Mouse (Mus musculus): ENCODE measurements around the gene Ugt1a2.

Ugt1a2 gene

DNA sequence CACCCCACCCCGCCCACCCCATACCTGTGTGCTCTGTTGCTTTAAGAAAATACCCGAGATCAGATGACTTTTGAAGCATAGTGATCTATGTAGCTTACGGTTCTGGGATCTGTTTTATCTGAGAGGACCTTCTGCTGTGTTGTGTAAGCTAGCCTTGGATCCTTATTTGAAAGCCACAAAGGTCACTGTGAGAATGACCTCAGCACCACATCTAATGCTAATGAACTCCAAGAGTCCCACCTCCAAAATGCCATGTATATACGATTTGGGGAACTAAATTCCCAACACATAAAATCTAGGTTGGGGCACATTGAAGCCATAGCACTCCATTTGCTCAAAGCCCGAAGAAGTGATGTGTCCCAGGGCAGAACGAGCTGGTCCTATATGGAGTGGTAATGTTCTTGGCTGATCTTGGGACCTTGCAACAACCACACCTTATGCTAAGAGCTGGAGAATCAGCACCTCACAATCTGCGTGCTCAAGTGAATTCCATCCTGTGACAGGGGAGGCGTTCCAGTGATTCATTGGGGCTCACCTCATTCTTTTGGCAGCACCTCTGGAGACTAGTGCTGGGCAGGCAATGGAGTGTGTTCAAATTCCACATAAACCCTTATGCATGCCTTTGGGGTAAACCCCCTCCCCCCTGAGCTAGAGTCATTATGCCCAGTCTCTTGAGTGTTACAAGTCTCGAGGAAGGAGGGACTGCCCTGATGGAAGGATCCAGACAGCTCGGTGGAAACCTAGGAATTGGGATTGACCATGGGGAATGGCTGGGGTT, 56.7 kb downstream of the Ugt1a2 start:
- no peak for DNase-seq (ENCODE audit: low spot score in 2 of 2)

DNA sequence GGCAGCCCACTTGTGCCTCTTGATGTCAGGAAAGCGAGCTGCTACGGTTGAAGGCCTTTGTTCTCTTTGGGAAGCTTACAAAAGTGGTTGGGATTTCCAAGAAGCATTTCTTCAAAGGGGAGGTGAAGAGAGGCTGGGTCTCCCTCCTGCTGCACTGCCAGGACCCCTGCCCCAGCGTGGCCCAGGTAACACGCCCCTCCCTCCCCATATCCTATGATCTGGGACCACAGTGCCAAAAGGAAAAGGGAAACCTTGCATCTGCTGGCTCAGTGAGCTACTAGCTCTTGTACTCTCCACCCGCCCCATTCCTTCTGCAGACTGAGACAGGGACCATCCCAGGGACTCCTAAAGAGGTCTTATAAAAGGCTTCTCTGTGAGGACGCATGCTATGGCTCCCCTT, 57.3 kb downstream of the Ugt1a2 start:
- no peak for DNase-seq (ENCODE audit: low spot score in 2 of 2)

DNA sequence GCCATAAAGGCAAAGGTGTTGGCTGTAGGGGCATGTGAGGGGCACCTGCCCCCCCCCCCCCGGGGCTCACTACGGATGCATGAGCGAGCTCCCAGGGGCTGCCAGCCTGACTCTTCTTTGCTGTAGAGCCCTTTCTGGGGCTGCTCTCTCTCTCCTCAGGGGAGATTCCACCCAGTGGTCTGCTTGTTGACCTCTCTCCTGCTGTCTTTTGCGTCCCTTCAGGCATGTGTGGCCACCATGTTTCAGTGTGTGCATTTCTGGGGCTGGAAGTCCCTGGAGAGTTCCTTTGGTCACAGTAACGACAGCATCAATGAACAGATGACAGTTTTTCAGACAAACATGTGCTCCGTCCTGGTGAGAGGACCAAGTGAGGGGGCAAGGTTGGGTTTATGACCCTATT, 58.0 kb downstream of the Ugt1a2 start:
- DNase-seq (ENCODE audit: low spot score in 2 of 2), result no peak

DNA sequence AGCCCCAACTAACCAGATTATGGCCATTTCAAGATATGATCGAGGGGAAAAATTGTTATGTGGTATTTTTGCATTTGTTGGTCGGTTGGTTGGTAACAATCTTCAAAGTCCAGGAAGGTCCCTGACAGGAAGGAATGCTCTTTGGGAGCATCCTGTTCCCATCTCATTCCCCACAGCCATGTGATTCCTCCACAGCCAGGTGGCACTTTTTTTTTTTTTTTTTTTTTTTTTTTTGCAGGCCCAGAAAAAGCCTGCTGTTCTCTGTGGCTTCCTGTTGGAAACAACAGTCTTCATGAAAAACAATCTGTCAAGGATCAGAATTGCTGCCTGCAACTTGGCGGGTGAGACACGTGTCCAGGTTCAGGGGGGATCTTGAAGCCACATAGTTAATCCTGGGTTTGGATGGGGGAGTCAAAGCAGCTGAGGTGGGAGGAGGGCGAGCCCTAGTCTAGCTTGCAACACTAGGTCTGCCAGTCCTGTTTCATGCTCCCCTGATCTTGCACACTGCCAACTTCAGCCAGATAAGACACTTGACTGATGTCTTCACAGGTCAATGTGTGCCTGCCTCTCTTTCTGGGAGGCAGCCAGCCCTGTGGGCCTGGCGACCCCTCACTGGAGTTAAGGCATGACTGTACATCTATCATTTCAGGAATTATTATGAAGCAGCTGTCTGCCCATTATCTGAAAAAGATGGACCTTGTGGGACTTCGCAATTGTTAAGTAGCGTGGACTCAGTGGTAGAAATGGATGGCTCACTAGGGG, 58.7 kb downstream of the Ugt1a2 start:
- DNase-seq (ENCODE audit: low spot score in 2 of 2), result no peak

DNA sequence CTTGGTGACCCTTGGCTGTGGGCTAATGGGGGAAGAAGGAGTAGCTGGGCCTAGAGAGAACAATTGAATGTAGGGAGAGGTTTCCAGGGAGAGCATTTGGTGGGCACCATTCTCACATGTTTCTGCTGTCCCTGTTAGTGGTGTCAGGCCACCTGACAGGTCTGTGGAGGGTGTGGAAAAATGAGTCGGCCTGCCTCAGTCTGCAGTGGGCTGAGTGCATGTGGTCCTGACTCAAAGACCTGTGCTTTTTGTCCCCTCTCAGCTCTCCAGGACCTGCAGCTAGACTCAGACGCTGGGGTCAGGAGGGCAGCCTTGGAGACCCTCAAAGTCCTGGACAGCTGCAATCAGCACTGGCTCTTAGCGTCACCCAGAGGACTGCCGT, 59.2 kb downstream of the Ugt1a2 start:
- DNase-seq (ENCODE audit: low spot score in 2 of 2), result no peak

DNA sequence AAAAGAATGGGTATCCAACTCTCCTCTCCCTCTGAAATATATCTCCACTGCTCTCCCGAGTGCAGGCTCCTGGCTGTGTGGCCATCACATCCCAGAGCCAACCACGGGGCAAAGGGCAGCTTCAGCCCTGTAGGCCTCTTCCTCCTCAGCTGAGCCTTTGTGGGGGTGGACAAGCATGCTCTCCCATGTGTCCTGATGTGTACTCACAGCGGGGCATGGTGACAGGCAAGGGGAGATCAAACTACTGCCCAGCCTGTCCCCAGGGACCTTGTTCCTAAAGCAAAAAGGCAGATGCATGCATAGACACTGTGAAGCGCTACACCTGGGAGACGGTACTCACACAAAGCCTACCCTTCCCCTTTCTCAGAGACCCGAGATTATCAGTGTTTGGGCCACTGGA, 59.7 kb downstream of the Ugt1a2 start:
- no peak for DNase-seq (ENCODE audit: low spot score in 2 of 2)

DNA sequence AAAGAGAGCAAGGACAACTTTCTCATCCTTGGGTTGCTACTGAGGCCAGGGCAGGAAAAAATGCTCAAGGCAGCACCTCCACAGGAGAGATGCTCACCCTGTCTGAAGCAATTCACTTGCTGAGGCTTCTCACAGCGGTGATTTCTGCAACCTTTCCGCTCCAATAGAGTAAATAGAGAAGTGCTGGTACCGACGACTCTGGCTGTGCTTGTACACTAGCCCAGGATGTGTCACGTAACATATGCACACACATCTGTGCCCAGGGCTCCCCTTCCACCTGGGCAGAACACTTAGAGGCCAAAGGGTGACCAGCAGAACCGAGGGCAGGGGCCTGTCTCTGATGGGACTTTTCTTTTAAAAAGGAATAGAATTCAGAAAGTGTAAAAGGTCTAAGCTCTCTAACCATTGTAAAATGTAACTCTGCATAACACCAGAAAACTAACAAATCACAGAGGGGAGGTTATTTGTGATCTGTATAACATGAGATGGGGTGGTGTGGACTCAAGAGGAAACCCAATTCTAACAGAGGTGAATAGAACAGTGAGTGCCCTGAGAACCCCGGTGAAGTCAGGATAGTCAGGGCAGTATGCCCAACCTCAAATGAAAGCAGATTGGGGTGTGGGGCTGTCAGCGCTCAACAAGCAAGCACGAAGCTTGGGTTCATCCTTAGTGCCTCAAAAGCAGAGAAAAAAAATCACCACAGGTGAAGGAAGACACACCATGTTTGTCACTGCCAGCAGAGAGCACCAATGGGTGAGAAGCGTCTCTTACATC, 60.4 kb downstream of the Ugt1a2 start:
- no peak for DNase-seq (ENCODE audit: low spot score in 2 of 2)

DNA sequence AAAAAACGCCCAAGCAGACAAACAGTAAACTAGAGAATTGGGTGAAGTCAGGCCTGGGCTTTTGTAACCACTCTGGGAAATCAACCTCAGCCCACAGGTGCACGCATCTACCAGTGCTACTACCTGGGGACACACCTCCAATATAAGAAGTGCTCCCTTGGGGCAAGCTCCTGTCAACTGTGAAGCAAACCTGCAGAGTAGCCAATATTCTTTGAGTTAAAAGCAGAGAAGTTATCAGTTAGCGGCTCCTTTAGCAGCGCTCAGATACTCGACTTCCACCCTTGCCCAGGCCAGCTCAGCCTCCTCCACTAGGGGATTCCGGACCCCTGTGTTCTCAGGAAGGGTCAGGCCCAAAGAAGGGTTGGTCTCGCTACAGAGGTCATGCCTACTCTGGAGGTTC, 61.3 kb downstream of the Ugt1a2 start:
- no peak for DNase-seq (ENCODE audit: low spot score in 2 of 2)

DNA sequence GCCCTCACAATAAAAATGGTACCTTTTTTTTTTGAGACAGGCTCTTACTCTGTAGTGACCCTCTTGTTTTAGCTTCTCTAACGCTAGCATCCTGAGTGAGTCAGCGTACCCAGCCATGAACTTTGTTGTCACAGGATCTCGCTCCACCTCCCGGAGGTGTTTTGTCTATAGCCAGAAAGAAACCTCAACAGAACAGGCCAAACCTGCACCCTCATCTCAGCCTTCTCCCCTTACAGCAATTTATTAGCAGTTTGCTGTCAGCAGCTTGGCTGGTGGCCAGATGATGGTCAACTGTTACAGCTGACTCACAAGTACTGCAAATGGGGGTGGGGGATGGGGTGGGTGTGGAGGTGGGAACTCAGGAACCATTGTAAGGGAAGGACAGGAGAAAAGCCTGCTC, 61.9 kb downstream of the Ugt1a2 start:
- DNase-seq (ENCODE audit: low spot score in 2 of 2), result no peak

DNA sequence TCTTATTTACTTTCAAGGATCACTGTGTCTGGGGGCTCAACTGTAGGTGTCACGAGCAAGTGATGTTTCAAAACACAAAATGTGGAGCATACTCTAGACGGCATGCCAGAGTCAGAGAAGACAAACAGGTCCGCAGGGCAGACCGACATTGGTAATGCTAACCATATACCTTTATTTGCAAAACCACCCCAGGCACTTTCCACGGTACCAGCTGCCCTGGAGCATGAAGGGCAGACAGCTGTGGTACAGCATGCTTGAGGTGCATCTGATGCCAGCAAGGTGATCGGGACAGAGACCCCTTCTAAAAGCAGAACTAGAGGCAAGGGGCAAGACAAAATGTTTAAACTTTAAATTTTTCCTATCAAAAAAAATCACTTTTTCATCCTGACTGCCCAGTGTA, 62.6 kb downstream of the Ugt1a2 start:
- DNase-seq (ENCODE audit: low spot score in 2 of 2), result no peak

DNA sequence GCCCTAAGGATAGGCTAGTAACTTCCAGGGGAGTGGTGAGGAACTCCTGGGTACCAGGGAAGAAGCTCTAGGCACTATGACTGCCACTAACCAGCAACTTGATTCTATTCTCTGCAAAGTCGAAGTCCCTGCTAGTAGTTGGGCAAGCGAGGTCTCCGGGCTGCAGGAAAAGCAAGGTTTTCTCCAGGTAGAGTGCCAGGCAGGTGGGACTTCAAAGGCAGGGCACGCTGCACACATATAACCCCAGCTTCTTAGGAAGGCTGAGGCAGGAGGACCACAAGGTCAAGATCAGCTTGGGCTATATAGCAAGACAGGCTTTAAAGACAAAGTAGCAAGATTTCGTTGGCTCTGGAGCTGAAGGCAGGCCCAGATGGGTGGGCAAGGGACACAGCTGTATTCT, 63.4 kb downstream of the Ugt1a2 start:
- no peak for DNase-seq (ENCODE audit: low spot score in 2 of 2)

DNA sequence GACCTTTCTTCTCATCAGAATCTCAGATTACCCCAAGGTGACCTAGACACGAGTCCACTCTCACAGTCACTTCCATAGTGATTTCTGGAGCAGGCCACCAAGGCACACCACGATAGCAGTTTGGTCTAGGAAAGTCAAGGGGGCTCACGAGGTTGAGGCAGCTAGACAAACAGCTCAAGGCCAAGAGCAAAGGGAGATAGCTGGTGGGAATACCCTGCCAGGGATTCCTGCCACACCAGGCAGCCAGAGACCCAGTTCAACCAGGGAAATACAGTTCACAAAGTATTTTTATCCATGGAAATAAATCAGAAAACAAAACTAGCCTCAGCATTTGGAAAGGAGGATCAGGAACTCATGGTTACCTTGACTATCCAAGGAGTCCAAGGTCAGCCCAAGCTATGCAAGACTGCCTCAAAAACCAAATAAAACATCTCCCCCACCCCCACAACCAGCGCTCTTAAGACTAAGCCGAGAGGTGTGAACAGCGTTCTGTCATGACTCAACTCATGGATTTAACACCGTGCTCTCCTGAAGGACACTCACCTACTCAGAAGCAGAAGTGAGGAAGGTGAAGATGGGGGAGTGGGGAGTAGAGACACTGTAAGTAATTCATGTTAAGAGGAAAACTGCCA, 64.0 kb downstream of the Ugt1a2 start:
- DNase-seq (ENCODE audit: low spot score in 2 of 2), result no peak

DNA sequence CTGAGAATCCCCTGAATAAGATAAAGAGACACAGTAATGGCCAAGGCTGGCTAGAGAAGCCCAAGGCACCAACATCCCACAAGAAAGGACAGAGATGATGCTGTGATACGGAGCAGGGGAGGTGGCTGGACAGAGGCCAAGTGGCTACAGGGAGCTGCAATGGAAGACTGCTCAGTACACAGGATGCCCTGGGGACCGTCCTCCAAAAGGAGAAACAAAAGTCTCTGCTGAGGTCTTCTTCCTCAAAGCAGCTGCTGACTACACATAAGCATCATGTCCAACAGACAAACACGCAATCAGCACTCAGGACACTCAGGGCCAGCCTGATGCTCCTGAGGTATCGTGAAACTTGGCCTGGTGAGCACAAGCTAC, 64.5 kb downstream of the Ugt1a2 start:
- DNase-seq (ENCODE audit: low spot score in 2 of 2), result no peak

DNA sequence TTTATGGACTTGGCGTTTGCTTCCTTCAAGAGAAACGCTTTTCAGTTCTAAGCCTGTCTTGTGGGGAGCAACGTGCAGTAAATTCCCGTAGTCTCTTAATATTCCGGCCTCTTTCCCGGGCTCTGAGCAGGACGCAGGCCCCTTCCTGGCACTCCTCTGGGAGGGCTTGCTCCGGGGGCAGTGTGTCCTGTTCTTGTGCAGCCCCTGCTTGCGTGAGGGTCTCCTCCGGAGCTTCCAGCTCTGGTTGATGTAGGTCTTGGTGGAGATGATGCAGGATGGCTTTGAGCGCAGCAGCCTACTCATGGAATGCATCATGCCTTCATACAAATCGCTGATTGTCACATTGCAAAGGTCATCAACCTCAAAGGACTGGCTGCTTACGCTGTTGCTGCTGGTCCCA, 65.7 kb downstream of the Ugt1a2 start:
- no peak for DNase-seq (ENCODE audit: low spot score in 2 of 2)

DNA sequence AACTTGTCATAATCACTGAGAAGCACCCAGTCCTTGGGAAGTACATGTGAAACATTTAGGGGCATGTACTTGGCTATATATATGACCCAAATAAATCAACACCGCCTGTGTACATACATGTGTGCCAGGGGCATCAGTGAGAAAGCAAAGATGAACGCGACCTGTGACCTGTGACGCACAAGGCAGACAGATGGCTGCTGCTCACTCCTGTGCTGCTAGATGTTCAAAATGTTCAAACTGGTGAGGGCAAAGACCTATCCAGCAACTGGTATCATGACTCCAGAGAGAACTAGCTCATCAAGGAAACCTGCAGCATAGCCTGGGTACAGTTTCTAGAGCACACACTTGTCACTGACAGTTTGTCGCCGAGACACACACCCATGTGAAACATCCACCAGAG, 67.1 kb downstream of the Ugt1a2 start:
- DNase-seq (ENCODE audit: low spot score in 2 of 2), result no peak

DNA sequence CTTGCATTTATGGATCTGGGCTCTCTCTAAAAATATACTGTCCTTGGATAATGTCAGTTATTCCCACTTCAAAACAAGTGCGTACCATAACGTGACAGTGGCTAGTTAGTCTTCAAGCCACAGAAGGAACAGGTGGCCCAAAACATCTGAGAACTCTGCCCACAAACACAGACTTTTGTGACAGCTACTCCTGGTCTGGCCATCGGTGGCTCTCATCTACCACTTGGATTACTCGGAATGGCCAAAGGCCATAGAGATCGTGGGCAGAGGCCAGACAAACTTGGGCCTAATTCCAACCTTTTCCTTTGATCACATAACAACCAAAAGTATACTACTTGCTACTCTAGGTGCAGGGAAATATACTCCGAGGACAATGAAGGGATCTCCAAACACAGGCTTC, 67.7 kb downstream of the Ugt1a2 start:
- DNase-seq (ENCODE audit: low spot score in 2 of 2), result no peak
